Mouse (Mus musculus): ENCODE results near the gene Chchd3.

Chchd3 gene

GRCm38 (mm10) chr6:32850960-32851359 lies 209.1 kb downstream of the Chchd3 start:
- in situ Hi-C loops (cut with MboI; ENCODE audit: low pct_unique_long_range_greater_than_20kb in 1 of 2, low sequenced_read_pairs in 2 of 2, unreplicated experiment in 1 of 2) = no loop called here

GRCm38 (mm10) chr6:32848974-32849373 lies 211.1 kb downstream of the Chchd3 start:
- in situ Hi-C loops (cut with MboI; ENCODE audit: low pct_unique_long_range_greater_than_20kb in 1 of 2, low sequenced_read_pairs in 2 of 2, unreplicated experiment in 1 of 2) = no loop called here

DNA sequence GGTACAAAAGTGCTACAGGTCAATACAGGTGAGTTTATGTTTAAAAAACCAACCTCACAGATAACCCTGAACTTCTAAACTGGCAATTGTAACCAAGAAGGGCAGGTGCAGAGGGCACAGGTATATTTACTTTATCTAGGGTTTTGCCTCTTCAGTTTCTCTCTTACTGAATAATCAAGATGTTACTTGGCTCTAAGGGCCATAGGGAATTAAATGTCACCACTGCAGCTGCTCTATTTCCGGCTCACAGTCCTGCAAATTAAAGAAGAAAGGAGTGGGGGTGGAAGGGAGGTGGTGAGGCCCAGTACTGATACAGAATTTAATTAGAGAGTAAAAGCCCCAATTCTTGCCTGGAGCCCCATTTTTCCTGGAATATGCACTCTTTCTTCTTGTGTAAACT lies 214.6 kb downstream of the Chchd3 start:
- in situ Hi-C loops (cut with MboI; ENCODE audit: low pct_unique_long_range_greater_than_20kb in 1 of 2, low sequenced_read_pairs in 2 of 2, unreplicated experiment in 1 of 2) = no loop called here

DNA sequence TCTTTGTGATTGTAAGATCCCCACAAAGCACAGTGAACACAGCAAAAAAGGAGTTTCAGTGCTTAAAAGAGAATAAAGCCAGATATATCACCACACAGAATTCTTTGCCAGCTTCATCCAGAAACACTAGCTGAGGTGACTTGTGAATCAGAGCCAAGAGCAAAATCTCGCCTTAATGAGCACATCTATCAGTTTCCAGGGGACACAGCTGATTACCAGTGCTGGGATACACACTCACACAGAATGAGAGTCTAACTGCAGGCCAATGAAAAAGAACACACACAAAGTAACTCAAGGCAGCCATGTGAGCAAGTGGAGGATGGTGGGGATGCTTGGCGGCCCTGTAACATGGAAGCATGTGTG lies 222.1 kb downstream of the Chchd3 start:
- in situ Hi-C loops (cut with MboI; ENCODE audit: low pct_unique_long_range_greater_than_20kb in 1 of 2, low sequenced_read_pairs in 2 of 2, unreplicated experiment in 1 of 2) = no loop called here

DNA sequence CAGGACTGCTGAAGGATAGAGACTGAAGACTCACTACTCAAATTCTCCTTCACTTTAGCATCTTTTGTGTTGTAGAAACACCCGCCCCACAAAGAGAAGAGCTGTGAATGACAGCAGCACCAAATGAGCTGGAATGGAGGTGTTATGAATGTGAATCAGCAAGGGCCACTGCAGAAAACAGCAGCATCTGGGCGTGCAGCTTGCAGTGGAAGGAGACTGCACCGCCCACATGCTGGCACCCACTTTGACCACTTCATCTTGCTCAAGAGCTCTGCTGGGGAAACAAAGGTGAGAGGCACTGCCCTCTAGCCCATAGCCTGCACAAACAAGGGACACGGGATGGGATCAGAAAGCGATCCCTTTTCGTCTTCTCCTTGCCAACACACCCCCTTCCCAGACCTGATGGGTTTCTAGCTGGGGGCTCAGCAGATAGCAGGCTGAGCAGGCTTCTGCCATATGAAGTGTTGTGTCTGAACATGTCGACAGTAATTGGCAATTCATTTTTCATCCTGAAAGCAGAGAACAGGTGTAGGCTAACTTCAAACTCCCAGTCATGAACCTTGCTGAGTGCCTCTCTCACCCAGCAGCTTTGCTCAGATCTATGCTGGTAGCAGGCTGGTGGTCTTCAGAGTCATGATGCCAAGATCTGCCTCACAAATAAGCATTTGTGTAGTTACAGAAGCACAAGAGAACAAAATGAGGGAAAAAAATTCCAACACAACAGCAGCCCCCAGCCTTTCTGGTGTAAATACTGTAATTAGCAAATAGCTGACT lies 222.7 kb downstream of the Chchd3 start:
- in situ Hi-C loops (cut with MboI; ENCODE audit: low pct_unique_long_range_greater_than_20kb in 1 of 2, low sequenced_read_pairs in 2 of 2, unreplicated experiment in 1 of 2) = no loop called here

DNA sequence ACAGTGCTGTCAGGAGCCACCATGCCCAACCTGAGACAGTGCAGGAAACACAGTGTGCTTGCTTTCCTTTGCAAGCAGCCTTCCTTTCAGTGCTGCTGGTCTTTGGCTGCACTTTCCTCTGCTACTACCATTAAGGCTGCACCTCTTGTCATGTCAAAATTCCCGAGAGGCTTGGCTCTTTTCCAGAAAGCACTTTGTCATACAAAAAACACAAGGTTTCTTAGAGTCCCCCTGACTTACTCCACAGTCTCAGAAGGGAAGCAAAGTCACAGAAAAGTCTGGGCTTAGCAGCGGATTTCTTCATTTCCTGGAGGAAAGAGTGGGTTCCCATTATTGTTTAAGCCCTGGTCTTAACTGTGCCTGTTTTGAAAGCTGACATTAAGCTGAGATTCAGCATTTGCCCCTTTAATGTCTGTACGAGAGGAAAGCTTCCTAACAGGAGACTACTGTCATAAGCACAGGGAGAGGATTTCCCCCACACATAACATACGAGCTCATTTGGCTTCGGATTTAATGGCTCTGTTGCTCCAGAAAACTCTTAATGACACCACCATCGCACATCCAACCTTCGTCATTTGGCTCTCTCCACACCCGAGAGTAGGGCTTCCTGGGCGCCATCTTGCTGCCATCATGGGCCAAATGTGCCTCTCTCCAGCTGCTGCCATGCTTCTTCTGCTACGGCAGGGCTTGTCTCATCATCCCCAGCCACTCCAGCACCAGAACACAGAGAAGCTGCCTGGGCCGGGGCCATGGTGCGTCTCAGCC lies 236.0 kb downstream of the Chchd3 start:
- in situ Hi-C loops (cut with MboI; ENCODE audit: low pct_unique_long_range_greater_than_20kb in 1 of 2, low sequenced_read_pairs in 2 of 2, unreplicated experiment in 1 of 2) = no loop called here

- in situ Hi-C loops (cut with MboI; ENCODE audit: low pct_unique_long_range_greater_than_20kb in 1 of 2, low sequenced_read_pairs in 2 of 2, unreplicated experiment in 1 of 2) = no loop called here
These were observed 241.1 kb downstream of the Chchd3 start for GRCm38 (mm10) chr6:32818961-32819360.

DNA sequence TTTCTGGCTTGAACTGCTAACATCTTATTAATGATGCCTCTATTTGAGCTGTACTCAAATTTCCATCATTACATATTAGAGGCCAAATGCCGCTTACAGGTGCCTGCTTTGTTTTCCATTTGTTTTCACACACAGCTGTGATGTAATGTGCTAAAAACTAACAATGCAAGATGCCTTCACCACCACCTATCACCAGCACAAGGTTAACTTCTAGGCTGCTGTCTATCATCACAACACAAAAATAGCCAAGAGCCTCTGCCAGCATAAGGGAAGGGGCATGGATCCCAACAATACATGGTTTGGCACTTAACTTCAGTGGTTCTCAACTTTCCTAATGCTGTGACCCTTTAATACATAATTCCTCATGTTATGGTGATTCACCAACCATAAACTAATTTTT lies 251.3 kb downstream of the Chchd3 start:
- in situ Hi-C loops (cut with MboI; ENCODE audit: low pct_unique_long_range_greater_than_20kb in 1 of 2, low sequenced_read_pairs in 2 of 2, unreplicated experiment in 1 of 2) = no loop called here

- in situ Hi-C loops (cut with MboI; ENCODE audit: low pct_unique_long_range_greater_than_20kb in 1 of 2, low sequenced_read_pairs in 2 of 2, unreplicated experiment in 1 of 2) = no loop called here
These were observed 252.3 kb downstream of the Chchd3 start for GRCm38 (mm10) chr6:32807771-32808170.

DNA sequence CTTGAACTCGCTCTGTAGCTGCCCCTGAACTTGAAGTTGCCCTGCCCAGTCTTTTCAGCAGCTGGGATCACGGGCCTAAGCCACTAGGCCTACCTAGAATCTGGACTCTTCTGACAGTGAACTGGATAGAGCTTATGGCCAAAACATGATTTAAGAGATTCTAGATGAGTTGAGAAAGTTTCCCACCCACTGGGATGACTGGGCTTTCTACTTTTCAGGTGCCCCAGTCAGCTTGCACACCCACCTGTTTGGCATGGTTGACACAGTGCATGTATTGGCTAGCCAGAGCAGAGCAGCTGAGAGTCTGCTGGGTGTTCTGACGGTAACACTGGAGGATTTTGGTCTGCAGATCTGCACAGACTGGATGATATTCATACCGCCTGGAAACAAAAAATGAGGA lies 256.4 kb downstream of the Chchd3 start:
- in situ Hi-C loops (cut with MboI; ENCODE audit: low pct_unique_long_range_greater_than_20kb in 1 of 2, low sequenced_read_pairs in 2 of 2, unreplicated experiment in 1 of 2) = no loop called here

GRCm38 (mm10) chr6:32801776-32802175 lies 258.3 kb downstream of the Chchd3 start:
- in situ Hi-C loops (cut with MboI; ENCODE audit: low pct_unique_long_range_greater_than_20kb in 1 of 2, low sequenced_read_pairs in 2 of 2, unreplicated experiment in 1 of 2) = no loop called here

DNA sequence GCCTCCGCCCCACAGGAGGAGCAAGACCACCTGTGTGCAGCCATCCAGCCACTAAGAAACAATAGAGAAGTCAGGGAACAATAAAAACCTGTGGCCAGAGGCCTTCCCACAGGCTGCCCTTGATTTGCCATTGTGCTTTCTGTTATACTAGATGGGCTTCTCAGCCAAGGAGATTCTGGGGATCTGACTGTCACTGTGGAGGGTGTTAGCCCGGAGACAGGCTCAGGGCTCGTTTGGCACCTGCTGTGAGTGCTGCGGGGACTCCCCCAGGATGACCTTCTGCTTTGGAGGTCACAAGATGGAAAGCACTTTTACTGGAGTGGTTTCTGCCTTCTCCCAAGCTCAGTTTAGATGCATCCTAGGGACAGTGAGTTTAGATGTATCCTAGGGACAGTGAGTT lies 262.5 kb downstream of the Chchd3 start:
- in situ Hi-C loops (cut with MboI; ENCODE audit: low pct_unique_long_range_greater_than_20kb in 1 of 2, low sequenced_read_pairs in 2 of 2, unreplicated experiment in 1 of 2) = no loop called here

DNA sequence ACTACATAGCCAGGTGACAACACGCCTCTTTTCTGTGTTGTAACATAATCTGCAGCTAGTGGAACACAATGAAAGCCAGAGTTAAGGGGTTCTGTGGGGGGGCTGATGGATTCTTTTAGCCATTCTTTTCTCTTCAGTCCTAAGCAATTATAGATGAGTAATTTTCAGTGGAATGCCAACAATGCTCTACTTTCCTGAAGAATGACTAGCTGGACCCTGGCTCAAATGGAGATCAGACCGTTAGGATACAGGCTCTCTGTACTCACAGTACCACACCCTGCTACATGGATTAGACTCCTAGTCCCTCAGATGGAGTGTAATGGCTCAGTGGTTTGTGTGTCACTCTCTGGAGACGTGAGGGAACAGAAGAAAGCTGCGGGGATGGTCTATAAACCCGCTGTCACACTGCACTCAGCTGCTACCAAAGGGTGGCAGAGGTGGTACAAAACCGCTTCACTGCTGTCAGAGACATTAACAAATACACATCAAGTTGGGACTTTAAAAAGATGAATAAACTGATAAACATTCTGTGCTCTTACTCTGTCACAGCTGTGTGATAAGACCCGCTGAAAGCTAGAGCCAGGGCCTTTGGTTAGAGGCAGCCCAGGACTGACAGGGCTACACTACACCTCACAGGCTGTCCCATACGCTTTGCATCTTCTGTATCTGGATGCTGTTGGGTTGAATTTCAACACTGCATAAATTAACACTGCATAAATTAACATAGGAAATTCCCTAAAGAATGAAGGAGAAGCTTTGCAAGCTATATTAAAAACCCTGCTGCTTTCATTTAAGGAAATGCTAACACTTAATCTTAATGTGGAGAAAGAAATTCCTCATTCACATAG lies 264.2 kb downstream of the Chchd3 start:
- in situ Hi-C loops (cut with MboI; ENCODE audit: low pct_unique_long_range_greater_than_20kb in 1 of 2, low sequenced_read_pairs in 2 of 2, unreplicated experiment in 1 of 2) = no loop called here

- in situ Hi-C loops (cut with MboI; ENCODE audit: low pct_unique_long_range_greater_than_20kb in 1 of 2, low sequenced_read_pairs in 2 of 2, unreplicated experiment in 1 of 2) = no loop called here
These were observed 266.5 kb downstream of the Chchd3 start for GRCm38 (mm10) chr6:32793575-32793974.

- in situ Hi-C loops (cut with MboI; ENCODE audit: low pct_unique_long_range_greater_than_20kb in 1 of 2, low sequenced_read_pairs in 2 of 2, unreplicated experiment in 1 of 2) = no loop called here
These were observed 266.9 kb downstream of the Chchd3 start for GRCm38 (mm10) chr6:32793163-32793562.

DNA sequence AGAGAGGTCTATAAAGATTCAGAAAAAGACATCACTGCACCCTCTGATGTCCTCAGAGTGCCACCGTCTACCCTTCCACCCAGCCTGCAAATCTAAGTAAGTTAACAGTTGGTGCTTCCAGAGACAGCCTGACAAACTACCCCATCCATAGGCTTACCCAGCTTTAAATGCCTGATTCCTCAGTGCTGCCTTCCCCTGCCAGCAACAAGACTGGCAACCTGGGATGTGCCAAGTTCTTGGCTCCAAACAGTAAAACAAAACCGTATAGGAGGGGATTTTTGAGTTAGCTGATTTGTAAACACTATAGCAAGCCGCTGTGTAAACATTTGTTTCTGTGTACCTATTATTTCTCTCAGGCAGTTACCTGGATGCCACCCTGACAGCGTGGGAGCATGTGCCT lies 269.6 kb downstream of the Chchd3 start:
- in situ Hi-C loops (cut with MboI; ENCODE audit: low pct_unique_long_range_greater_than_20kb in 1 of 2, low sequenced_read_pairs in 2 of 2, unreplicated experiment in 1 of 2) = no loop called here

DNA sequence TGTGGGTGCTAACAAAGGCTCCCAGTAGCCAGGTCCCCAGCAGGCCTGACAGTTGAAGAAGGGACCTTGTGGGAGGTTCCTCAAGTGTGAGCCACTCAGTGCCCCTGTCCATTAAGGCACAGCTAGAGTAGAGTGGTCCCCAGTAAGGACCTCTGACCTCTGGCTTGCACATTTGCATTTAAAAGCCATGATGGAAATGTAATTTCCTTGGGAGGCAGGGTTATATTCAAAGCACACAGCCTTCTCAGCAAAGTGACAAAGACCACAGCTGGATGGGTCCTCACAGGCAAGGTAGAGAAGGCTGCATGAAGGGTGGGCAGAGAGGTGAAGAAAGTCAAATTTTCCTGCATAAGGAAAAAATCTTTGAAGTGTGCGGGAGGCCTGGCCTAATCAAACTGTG lies 272.7 kb downstream of the Chchd3 start:
- in situ Hi-C loops (cut with MboI; ENCODE audit: low pct_unique_long_range_greater_than_20kb in 1 of 2, low sequenced_read_pairs in 2 of 2, unreplicated experiment in 1 of 2) = no loop called here

GRCm38 (mm10) chr6:32786196-32786595 lies 273.9 kb downstream of the Chchd3 start:
- in situ Hi-C loops (cut with MboI; ENCODE audit: low pct_unique_long_range_greater_than_20kb in 1 of 2, low sequenced_read_pairs in 2 of 2, unreplicated experiment in 1 of 2) = no loop called here

DNA sequence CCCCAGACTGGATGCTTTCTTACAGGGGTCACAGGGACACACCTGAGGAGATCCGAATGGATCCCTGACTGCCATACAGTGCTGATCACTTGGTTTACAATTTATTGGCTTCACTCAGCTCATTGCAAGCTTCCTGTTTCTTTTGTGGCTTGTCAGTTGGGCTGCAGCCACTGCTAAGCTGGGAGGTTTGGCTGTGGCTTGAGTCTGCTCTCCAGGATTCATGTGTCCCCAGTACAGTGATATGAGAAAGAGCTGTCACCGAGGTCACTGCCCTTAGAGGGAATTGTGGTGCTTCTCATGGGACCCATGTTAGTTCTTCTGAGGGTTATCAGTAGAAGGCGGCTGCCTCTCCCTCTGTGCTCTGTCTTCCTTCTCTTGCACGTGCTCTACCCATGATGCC lies 277.0 kb downstream of the Chchd3 start:
- in situ Hi-C loops (cut with MboI; ENCODE audit: low pct_unique_long_range_greater_than_20kb in 1 of 2, low sequenced_read_pairs in 2 of 2, unreplicated experiment in 1 of 2) = no loop called here

All from mouse embryonic stem cell (cell line).